Mouse (Mus musculus): Measurements from ENCODE around the gene Gpank1.
A peak's percentile ranks its signal among the peaks of the same experiment; 100 is the strongest.

Gene Gpank1

DNA sequence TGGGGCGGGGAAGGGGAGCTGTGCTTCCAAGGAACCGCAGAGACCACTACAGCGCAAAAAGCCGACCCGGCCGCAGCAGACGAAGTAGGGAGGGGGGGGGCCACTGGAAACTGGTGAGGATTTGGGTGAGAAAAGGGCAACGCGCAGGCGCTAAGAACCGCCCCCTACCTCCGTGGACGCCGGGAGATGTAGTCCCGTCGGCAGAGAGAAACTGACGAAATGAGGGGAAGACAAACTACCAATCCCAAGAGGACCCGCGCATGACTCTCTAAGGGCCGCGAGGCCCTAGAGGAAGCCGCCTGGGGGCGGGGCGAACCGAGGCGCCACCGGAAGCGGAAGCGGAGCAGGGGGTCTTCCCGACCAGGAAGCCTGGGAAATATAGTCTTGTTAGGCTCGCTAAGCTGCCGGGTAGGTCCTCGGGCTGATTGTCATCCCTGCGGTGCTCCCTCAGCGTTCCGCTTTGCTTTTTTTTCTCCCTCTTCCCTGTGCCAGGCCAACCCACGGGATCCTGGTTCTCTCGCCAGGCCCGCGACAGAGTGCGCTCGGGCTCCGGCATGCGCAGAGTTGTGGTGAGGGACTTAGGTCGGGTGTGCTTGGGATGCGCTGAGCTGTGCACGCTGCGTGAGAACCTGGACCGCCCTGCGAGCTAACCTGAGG lies at the start of gene Gpank1:
Gene Gpank1, plus strand, starts transcription at position 313 of the 657 bp plus-strand sequence.
- peak; percentile 95 for DNase-seq (ENCODE audit: low spot score)

DNA sequence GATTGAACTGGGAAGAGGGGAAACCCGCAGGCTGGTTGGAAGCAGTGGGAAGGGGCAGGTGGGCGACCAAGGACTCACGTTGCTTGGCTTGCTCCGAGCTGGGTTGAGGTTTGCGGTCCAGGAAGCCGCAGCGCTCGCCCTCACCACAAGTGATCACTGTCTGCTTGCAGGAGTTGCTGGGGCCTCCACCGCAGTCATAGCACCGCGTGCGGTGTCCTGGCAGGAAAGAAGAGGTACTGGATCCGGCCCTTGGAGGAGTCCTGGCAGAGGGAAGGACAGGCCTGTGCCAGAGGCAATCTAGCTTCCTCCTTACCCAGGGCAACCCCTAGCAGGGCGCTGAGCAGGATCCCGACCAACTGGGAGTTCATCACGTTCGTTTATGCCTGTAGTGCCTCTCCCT lies 47.2 kb upstream of the Gpank1 start:
- DNase-seq (ENCODE audit: low spot score): no peak

DNA sequence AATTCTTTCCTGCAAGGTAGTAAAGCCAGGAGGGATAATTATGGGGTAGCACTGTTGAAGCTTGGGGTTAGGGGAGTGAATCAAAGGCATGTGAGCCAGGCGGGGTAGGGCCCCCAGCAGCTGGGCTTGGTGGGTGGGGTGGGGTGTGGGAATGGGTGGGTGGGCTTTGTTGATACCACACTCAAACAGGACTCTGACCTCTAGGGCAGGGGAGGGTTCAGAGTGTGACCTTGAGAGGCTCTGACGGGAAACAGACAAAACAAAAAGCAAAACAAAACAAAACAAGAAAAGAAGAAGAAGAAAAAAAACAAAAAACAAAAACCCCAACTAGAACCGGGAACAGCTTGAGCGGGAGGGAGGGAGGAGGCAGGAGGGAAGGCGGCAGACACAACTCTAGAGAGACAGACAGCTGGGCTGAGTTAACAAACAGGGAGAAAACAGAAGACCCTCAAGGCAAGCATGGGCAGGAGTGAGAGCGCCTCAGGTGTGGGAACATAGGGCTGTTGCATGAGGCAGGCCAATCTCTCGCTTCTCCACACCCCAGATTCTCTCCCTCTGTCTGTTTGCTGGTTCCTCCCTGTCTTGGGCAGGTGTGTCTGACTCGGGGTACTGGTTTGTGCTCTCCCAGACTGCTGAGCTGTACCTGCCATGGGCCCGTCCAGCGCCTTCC lies 44.6 kb upstream of the Gpank1 start, which contains the start of gene Ly6g6e:
Gene Ly6g6e, plus strand, starts transcription at position 396 of the 670 bp plus-strand sequence.
- no peak for DNase-seq (ENCODE audit: low spot score)

DNA sequence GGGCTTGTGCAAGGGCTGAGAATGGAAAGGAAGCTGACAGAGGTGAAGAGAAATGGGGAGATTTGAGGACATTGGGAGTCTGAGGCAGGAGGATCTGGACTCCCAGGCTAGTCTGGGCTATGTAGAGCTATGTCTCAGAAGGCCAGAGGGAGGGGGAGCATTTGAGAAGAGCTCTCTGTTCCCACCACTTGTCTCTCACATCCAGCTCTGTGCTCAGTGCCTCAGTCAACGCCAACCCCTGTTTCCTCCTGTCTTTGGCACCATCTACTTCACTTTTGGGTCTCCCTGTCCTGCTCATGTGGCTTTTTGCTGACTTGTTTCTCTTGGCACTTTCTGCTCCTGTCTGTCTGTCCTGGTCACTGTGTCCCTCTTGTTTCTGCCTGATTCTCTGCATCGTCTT lies 44.0 kb upstream of the Gpank1 start:
- no peak for DNase-seq (ENCODE audit: low spot score)

DNA sequence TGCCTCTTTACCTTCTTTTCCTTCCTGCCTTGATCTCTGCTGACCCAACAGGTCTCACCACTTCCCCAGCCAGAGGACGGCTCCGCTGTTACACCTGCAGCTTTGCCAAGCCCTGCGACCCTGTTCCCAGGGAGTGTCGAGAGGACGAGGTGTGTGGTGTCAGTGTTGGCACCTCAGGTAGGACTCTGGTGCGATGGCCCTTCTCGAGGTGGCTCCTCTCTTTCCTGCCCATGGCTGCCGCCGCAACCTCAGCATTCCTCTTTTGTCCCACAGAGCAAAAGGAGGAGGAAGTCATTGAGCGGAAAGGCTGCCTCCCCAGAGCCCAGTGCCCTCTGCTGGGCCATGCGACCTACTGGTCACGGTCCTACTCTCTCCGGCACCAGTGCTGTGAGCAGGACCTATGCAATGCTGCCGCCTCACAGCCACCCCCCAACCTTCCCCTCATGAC lies 43.4 kb upstream of the Gpank1 start, which contains the start of gene Ly6g6d:
Gene Ly6g6d, minus strand, starts transcription at position 280 of the 448 bp plus-strand sequence.
- no peak for DNase-seq (ENCODE audit: low spot score)

DNA sequence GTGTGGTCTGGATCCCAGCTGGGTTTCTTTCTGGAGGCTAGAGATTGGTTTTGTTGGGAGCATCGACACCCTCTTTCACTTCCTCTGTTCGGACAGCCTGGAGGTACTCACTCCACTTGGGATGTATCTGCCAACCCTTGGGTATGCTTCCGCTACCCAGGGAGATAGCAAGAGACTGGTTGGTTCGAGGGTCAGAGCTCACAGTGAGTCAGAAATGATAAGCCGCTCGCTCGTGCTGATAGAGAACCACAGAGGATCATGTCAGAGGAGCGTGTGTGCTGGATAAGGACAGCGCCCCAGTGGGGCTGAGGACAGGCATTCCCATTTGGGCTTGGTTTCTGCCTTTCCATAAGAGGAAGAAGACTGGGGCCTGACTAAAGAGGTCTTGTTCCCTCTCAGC lies 41.5 kb upstream of the Gpank1 start:
- no peak for DNase-seq (ENCODE audit: low spot score)

DNA sequence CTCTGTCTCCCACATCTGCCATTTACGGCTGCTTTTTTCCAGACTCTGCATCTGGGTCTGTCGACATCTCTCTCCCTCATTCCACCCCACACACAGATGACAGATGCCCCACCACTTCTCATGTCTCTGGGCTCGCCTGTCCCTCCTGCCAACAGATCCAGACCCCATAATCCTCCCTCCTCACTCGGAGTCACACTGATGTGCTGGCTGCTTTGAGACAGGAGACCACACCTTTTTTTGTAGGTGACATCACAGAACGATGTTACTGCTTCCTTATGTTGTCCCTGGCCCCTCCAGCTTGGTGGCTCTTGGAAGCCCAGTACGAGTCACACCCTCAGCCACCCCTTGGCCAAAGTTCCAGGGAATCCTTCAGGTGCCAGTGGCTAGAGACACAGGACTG lies 41.0 kb upstream of the Gpank1 start:
- no peak for DNase-seq (ENCODE audit: low spot score)

DNA sequence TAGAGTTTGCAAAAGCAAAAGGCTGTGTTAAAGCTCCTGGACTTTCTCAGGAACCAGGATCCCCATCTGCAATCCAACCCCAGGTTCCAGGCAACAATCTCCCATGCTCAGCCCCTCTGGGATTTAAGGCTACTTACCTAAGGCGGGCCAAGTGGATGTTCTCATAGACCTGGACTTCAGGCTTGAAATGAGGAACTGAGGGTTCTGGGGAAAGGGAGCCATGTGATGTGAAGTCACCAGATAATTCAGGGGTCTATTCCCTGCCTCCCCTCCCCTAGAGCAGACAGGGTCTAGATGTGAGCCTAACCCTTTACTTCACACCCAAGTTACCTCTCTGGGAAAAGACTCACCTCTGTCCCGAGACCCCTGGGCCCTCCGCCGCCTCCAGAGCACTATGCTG lies 40.5 kb upstream of the Gpank1 start:
- DNase-seq (ENCODE audit: low spot score): no peak

DNA sequence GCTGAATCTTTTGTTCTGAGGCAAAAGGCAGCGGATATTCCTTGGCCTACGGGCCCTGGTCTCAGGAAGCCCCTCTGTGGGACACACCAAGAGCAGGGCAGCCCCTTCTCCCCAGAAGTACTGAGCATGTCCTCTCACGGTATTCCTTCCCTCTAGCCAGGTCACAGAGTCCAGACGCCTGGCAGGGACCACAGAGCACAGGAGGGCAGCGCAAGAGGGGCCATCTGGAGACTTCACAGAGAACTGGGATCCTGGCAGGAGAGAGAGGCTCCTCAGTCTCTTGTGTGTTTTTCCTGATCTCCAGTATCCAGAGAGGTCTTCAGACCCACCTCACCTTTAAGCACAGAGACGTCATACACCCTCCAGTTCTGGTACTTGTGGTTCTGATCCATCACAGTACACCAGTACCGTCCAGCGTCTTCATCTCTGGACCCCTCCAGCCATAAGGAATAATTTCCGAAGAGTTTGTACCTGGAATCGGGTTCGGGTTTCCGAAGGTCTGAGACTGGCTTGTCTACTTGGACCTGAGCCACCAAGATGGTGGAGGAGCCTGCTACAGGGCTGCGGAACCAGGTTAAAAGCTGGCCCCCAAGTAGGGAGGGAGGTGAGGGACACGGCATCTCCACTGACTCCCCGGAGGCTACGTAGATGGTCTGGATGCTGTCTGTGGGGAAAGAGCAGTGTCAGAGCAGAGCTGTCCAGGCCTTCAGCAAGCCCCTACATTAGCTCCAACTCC lies 38.2 kb upstream of the Gpank1 start:
- no peak for DNase-seq (ENCODE audit: low spot score)

DNA sequence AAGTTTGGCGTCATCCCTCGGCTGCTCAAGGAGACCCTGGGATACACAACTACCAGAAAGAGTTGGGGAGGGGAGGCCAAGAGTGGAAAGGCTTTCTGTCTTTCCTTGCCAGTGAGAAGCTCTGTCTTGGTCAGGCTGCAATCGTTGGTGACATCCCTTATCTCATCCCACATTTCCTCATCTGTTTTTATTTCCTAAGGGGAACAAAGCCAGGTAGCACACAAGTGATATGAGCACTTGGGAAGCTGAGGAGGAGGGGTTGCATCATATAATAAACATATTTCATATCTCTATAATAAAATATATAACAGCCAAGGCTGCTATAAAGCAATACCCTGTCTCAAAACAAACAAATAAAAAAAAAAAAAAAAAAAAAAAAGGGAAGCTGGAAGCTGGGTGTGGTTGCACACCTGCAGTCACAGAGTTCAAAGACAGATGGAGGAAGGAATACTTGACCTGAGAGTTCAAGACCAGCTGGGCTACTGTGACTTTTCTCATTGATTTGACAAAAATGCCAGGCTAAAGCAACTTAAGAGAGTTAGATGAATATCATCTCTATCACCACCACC lies 37.2 kb upstream of the Gpank1 start:
- no peak for DNase-seq (ENCODE audit: low spot score)

DNA sequence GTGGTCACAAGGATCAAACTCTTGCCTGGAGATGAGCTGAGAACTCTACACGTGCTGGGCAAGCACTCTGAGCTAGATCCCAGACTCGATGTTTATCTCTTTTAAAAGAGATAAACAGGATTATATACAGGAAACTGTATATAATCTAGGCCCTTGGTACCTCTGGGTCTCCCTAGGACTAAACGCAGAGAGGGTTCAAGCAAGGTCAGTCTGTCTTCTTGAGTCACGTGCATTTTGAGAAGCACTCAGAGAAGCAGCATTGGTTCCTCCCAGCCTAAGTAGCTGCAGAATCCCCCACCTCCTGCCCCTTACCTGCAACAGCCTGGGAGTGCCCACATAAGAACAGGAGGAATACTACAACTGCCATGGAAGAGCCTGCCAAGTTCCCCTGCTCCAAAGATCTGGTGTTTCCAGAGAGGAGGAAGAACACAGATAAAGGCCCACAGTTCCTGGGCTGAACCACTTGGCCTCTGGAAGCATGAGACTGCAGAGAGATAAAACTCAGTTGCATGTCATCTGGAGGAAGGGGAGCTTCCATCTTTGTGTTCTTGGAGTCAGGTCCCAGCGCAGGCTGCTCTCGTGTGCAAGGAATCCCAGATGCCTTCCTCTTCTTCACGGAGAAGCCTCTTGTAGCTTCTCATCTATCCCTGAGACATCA lies 35.9 kb upstream of the Gpank1 start, which contains the start of gene Ly6g6f:
Gene Ly6g6f, minus strand, starts transcription at position 403 of the 658 bp plus-strand sequence.
- DNase-seq (ENCODE audit: low spot score): no peak

DNA sequence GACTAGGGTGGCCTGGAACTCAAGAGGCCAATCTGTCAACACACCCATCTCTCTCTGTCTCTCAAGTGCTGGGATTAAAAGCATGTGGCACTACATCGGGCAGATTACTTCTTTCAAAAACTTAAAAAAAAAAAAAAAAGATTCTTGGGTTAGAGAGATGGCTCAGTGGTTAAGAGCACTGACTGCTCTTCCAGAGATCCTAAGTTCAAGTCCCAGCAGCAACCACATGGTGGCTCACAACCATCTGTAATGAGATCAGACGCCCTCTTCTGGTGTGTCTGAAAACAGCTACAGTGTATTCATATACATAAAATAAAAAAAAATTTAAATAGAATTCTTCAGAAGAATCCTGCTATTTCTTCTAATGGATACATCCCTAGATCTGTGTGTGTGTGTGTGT lies 33.1 kb upstream of the Gpank1 start:
- no peak for DNase-seq (ENCODE audit: low spot score)

DNA sequence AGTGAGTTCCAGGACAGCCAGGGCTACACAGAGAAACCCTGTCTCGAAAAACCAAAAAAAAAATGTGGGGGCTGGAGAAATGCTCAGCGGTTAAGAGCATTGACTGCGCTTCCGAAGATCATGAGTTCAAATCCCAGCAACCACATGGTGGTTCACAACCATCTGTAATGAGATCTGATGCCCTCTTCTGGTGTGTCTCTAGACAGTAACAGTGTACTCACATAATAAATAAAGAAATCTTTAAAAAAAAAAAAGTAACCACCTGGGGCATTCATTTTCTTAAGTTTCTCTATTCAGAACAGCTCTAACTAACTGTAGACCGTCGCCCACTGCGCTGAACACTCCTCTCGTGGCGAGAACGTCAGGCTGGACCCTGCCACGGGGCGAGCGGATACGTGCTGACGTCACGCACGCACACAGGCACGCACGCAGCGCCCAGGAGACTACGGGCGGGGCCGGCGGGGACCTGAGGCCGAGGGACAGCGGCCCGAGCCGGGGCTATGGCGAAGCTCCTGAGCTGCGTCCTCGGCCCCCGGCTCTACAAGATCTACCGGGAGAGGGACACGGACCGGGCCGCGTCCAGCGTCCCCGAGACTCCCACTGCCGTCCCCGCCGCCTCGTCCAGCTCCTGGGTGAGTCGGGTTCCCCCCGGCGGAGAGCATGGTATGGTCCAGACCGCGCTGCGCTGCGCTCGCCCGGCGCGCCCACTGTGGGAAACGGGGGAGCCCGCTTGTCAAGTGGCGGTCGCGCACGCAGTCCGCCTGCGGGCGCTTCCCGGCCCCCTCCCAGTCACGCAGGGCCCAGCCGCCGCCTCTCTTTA lies 32.2 kb upstream of the Gpank1 start, which contains the start of gene Abhd16a:
Gene Abhd16a, plus strand, starts transcription at position 439 of the 820 bp plus-strand sequence.
- peak; percentile 86 for DNase-seq (ENCODE audit: low spot score)

DNA sequence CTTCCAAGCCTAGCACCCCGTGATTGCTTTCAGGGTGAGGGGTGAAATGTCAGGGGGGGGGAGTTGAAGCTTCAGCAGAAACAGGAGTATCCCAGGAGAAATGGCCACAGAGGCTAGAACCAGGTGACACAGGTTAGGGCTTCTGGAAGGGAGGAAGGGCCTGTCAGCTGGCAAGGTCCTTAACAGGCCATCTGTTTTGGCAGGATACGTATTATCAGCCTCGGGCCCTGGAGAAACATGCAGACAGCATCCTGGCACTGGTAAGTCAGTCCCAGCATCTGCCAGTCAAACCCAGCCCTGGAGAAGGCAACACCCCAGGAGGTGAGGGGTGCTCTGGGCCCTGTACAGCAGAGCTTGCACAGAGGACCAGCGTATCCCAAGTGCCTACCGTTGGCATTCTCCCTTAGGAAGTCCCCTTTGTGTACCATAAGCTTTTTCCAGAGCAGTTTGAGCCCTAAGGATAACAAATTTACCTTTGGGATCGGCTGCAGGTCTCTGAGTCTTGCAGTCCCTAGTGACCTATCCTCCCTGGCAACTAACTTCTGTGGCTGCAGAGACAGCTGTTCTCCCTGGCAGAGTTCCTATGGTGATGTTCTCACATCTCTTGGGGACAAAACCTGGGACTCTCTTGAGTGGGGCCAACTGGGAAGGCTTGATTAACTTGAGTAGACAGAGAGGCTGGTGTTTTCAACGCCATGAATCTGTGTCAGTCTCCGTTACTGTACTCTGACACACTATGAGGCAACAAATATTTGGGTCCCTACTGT lies 30.9 kb upstream of the Gpank1 start:
- DNase-seq (ENCODE audit: low spot score): no peak

DNA sequence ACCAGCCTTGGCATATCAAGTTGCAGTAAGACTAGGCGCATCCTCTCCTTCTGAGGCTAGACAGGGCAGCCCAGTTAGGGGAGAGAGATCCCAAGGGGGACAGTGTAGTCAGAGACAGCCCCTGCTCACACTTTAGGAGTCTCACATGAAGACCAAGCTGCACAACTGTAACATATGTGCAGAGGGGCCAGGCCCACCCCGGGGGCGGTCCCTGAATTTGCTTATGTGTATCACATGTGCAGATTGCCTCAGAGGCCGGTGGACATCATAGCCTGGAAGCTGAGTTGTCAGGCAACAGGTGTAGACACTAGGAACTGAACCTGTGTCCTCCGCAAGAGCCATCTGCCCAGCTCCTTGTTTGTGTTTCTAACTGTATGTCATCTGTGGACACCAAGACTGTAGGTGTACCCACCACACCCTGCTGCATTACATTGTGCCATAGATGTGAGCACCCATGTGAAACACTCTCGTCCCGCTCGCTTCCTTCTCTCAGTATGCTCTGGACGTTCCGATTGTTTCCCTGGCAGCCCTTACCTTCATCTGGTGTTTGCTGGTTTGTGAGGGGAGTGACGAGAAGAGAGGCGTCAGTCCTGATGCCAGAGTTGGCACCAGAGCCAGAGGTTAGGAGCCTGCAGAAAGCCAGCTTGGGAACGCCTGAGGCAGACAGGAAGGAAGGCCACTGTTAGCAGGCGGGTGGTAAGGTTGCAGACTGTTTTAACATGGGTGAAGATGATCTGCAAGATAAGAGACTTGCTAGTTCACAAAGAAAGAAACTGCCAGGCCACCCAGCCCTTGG lies 28.7 kb upstream of the Gpank1 start:
- no peak for DNase-seq (ENCODE audit: low spot score)

DNA sequence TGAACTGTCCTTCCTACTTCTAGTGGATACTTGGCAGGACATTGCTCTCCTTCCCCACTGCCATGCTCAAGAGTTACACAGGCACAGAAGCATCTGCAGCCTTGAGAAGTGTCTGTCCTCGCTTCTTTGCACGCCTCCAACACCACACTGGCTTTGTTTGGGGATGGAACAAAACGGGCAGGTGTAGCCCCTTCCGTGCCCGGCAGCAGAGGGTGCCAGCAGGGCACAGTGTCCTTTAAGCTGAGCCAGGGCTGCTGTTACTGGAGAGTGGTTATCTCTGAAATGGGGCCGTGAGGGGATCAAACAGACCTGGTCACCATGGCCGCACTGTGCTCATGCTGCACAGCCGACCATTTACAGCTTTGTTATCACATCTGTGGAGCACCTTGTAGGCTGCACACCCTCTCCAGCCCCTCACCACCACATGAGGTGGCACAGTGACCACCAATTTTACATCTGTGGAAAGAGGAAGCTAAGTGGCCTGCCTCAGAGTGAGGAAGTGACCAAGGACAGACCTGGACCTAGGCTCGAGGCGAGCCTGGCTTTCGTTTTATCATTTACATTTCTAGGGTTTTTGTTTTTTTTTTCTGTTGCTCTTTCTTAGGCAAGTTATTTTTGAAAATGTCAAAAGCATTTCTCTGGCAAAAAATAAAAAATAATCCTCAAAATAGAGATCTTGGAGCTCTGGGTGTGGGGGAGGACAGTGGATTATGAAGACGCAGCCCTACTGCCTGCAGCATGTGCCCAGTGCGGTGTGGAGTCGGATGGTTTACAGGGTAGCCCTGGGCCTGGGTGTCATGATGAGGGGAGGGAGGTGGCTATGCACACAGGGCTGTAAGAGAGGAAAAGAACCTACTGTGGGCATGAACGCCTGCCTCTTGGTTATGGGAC lies 26.5 kb upstream of the Gpank1 start:
- DNase-seq (ENCODE audit: low spot score): no peak

DNA sequence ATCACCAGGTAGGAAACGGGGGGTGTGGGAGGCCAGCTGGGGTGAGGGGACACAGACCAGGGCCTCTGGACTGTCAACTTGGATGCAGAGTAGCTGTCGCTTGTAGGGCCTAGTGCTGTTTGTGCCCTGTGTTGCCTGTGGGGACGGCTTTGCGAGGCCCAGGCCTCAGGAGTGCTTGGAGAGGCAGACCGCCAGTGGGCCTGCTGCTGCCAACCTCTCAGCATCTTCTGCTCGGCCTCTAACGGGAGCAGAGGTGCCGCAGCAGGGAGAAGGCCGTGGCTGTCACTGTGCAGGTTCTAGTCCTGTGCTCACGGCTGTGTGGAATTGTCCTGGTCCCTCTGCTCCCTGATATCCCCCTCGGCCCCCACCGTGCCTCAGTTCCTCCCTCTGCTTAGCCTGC lies 24.7 kb upstream of the Gpank1 start:
- no peak for DNase-seq (ENCODE audit: low spot score)

DNA sequence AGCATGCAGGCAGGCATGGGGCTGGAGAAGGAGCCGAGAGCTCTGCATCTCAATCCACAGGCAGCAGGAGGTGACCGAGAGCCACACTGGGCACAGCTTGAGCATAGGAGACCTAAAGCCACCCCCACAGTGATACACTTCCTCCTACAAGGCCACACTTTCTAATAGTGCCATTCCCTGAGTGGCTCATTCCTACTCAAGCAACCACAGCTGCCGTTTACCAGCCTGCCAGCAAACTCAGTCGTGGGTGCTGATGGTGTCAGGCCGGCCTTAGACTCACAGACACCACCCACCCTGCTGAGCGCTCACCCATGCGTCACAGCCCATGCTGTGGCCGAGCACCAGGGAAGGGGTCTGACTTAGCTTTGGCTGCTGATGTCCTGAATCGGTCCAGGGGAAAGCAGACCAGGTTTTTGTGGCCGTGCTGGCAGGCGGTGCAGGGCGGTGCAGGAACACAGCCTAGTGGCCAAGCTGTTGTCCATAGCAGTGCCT lies 24.0 kb upstream of the Gpank1 start:
- DNase-seq (ENCODE audit: low spot score): no peak

Measured in ovary, postnatal 14 days (tissue).